Mouse (Mus musculus) embryo, embryonic 11 days (tissue): Measurements from ENCODE around the gene Tnnc2.

Experiments used
- DNase-seq: peaks from one replicate; pipeline ENCODE4 v3.0.0-alpha.2; 2015

Gene Tnnc2

DNA sequence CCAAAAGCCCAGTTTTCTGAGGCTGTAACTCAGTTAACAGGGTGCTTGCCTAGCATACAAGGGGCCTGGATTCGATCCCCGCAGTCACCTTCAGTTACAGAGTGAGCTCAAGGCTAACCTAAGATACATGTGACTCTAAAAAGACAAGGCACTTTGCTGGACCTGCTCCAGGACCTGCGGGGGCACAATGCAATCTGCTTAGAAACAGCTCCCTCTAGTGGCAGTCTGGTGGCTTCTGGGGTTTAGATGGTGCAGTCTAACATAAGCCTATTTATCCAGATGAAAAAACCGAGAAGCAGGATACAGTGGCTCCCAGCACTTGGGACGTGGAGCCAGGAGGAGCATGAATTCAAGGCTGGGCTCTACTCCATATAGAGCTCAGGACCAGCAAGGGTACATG, 14.5 kb upstream of the Tnnc2 start:
- peak; percentile 92 for DNase-seq

DNA sequence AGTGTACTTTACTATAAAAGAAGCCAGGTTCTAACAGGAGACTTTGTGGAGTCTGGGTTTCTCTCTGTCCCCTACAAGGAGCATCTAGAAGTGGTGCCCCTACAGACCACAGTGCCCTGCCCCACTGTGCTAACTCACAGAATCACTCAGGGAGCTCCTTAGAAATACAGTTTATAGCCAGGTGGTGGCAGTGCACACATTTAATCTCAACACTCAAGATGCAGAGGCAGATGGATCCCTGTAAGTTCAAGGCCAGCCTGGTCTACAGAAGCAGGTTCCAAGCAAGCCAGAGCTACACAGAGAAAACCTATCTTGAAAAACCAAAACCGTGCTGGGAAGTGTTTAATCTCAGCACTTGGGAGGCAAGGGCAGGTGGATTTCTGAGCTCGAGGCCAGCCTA, 14.0 kb upstream of the Tnnc2 start:
- no peak for DNase-seq

GRCm38 (mm10) chr2:164793236-164793635, 13.5 kb upstream of the Tnnc2 start:
- peak; percentile 66 for DNase-seq

DNA sequence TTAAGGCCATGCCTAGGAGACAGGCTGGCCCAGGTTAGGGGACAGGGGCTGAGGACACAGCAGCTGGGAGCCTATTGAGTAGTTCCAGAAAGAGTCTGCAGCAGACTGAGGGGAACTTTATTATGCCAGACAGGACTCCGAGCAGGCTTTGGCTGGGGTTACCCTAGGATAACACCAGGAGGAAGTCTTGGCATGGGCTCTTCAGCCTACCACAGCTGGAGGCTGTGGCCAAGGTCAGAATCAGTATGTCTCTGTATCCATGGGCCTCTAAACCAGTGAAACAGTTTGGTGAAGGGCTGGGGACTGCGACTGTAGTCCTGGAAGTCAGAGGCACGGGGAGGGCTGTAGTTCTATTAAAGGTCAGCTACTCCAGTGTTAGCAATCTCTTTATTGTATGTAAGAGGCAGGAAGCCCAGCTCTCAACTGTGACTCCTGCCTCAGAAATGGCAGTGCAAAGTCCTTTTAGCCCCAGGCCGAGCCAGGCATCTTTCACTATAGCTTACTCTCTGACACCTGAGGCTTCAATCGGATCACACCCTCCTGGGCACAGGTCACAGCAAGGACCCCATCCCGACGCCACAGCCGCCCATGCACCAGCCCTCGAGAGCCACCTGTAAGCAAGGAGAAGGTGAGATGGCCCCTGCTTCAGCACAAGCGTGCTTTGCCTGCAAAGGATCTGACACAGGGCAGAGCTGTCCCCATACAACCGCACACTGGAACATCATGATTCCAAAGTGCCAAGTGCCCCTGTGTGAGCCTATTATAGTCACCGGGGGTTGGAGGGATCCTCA, 12.8 kb upstream of the Tnnc2 start:
- no peak for DNase-seq

GRCm38 (mm10) chr2:164791841-164792261, 12.1 kb upstream of the Tnnc2 start:
- no peak for DNase-seq

GRCm38 (mm10) chr2:164790451-164790850, 10.7 kb upstream of the Tnnc2 start:
- no peak for DNase-seq

DNA sequence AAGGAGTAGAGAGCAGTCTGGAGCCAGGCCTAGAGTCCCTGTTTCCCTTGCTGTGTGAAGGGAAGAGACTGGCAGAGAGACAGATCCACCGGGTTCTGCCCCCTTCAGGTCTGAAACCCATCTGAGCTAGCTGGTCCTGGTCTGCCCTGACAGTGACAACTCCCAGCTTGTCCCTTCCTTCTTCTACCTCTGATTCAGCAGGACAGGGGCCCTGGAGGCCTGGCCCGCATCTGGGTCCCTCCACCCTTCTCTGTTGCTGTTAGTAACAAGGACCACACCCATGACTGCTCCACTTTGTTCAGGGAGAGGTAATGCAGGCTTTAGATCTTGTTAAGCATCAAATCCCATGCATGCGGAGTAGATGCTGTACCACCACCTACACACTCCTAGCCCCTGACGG, 8.6 kb upstream of the Tnnc2 start:
- no peak for DNase-seq

GRCm38 (mm10) chr2:164787779-164788178, 8.0 kb upstream of the Tnnc2 start:
- no peak for DNase-seq

DNA sequence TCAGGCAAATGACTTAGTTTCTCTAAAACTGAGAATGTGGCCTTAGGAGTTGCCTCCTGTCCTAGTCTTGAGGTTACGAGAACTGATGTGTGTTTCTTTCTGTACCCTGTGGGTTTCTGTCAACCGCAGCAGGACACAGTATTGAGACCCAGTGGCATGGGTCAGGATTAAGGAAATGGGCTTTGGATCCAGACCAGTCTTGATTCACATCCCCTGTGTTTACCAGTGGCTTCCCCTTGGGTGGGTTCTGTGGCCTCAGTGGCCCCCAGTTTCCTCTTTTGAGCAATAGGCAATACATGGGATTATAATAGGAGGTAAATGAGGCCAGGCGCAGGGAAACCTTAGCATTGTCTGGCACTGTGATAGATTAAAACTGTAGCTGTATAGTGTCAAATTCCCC, 7.3 kb upstream of the Tnnc2 start:
- no peak for DNase-seq

GRCm38 (mm10) chr2:164786388-164786885, 6.7 kb upstream of the Tnnc2 start:
- DNase-seq, result peak; percentile 43

DNA sequence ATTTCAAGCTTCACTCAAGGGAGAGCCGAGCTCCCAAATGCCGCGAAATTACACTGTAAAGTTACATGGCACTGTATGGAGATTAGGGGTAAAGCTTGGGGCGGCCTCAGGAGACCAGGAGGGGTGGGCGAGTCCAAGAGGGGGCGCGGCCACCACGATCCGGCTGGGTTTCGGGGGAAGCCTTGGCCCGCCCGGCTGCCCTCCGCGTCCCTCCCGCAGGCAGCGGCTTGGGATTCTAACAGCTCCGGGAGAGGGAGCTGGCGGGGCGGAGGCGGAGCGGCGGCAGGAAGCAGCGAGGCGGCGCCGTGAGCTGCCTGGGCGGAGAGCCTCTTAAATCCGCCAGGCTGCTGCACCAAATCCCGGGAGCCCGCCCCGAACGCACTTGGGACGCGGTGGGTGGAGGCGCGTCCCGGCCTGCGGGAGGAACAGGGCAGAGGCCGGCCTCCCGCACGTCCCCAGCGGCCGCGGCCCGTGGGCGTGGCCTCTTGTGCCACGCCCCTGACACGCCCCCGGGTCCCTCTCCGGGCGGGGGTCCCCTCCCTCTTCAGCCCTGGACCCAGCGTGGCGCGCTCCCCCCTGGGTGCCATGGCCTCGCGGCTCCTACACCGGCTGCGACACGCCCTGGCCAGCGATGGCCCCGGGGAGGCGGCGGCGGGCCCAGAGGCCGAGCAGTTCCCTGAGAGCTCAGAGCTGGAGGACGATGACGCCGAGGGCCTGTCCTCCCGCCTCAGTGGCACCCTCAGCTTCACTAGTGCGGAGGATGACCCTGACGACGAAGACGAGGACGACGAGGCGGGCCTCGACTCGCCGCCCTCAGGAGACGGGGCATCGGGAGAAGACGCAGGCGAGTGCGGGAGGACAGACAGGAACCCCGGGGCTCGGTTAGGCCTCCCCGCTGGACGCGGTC, 6.0 kb upstream of the Tnnc2 start, which contains the start of gene Snx21:
TSS of gene Snx21 (plus strand) at position 343 of the 907 bp plus-strand sequence.
- DNase-seq, result peak; percentile 92

GRCm38 (mm10) chr2:164784869-164785420, 5.2 kb upstream of the Tnnc2 start:
- DNase-seq, result peak; percentile 26

DNA sequence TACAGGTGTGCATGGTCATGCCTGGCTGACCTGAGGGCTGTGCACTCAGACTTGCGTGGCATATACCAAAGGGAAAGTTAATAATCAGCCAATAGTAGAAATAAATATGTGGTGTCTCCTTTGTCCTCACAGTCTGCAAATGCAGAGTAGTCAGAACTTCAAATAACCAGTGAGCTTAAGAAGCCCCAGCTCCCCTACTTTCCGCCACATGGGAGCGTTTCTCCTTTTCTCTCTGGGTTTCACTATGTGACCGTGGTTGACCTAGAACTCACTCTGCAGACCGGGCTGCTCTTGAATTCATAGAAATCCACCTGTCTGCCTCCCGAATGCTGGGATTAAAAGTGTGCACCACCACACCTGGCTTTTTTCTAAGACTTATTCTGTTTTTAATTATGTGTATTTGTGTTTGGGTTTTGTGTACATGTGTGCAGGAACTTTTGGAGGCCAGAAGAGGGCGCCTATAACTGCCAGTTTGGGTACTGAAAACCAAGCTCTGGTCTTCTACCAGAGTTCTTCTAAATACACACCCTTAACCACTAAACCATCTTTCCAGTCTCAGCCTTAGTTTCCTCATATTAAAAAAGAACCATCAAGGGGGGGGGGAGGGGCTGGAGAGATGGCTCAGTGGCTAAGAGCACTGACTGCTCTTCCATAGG, 4.3 kb upstream of the Tnnc2 start:
- DNase-seq, result no peak

DNA sequence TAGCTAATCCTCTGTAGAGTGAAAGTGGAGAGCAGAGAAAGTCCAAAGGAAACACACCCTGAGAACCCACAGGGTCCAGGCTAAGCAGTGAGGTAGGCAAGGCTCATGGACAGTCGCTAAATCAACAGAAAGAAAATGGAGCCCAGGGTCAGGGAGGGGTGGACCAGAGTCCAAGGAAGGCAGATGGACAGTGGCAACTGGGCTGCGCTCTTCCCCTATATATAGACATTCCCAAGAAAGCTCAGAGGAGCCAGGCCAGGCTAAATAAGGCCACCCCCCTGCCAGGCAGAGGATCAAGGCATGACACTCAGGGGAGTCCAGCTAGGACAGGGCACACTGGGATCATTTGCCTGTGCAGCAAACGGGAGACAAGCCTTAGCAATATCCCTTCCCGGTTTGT, 2.1 kb upstream of the Tnnc2 start:
- DNase-seq, result no peak

- no peak for DNase-seq
These were observed 958 bp downstream of the Tnnc2 start for GRCm38 (mm10) chr2:164778809-164779208.

- no peak for DNase-seq
These were observed 1.8 kb downstream of the Tnnc2 start for GRCm38 (mm10) chr2:164778015-164778287.

GRCm38 (mm10) chr2:164777246-164778014, 2.3 kb downstream of the Tnnc2 start:
- no peak for DNase-seq

DNA sequence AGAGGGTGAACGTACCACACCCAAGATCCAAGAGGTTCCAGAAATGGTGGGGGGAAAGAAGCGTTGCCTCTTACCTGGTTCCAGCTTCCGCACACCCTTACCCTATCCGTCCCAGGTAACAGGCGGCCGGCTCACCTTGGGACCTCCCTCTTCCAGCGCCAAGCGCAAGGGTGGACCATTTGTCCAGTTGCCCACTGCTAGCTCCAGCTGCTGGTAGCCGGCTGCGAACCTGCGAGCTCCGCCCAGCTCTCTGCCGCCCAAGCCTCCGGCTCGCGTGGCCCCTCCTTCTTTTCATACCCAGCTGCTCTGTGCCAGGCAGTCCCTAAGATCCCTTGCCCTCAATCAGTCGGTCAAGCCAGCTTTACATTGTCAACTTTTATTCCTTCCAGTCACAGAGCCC, 3.0 kb downstream of the Tnnc2 start:
- DNase-seq, result no peak

DNA sequence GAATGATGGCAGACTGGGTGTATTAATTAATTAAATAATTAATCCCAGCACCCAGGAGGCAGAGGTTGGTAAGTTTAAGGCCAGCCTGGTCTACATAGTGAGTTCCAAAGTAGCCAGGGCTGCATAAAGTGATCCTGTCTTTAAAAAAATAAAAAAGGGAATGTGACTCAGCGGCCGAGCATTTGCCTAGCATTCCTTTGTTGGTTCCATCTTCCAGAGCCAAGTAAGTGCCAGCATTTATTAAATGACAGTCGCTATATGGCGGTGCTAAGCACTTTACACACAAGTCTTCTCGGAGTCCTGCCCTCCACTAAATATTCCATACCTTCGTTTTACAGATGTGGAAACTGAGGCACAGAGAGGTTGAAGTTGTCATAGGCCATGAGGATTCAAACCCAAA, 3.6 kb downstream of the Tnnc2 start:
- no peak for DNase-seq

- DNase-seq, result no peak
These were observed 5.8 kb downstream of the Tnnc2 start for GRCm38 (mm10) chr2:164773989-164774364.

GRCm38 (mm10) chr2:164773229-164773988, 6.4 kb downstream of the Tnnc2 start:
- no peak for DNase-seq

GRCm38 (mm10) chr2:164771123-164771522, 8.6 kb downstream of the Tnnc2 start:
- no peak for DNase-seq
